Mouse (Mus musculus) hindbrain, embryonic 13.5 days (tissue): Measurements from ENCODE around the gene Wdr43. TPM values are rescaled to one million over a fixed set of nuclear protein-coding genes. Genes with fewer than 3 reads are reported as not detected.

Experiments used
- ATAC-seq: fragments of 200-750 bp; cut with Nextera tagmentation; 2 replicates; pipeline ENCODE4 v1.8.0; 2017; ENCODE audit warnings: moderate TSS enrichment; ENCODE audit not compliant: low FRiP score
- H3K27ac ChIP-seq: fragments of 300-500 bp; sonication (generic); 2 replicates; pipeline ENCODE4 v1.5.1; 2015; ENCODE audit warnings: inconsistent platforms, mild to moderate bottlenecking, moderate library complexity
- H3K27me3 ChIP-seq: fragments of 300-500 bp; sonication (generic); 2 replicates; pipeline ENCODE4 v1.6.1; 2015; ENCODE audit warnings: mild to moderate bottlenecking, inconsistent platforms
- H3K36me3 ChIP-seq: fragments of 300-500 bp; sonication (generic); 2 replicates; pipeline ENCODE4 v1.6.1; 2015; ENCODE audit warnings: mild to moderate bottlenecking, inconsistent platforms
- H3K4me1 ChIP-seq: fragments of 300-500 bp; sonication (generic); replicated peaks from 2 replicates; pipeline ENCODE4 v1.6.1; 2015; ENCODE audit warnings: inconsistent platforms
- H3K4me2 ChIP-seq: fragments of 300-500 bp; sonication (generic); 2 replicates; pipeline ENCODE4 v1.6.1; 2015; ENCODE audit warnings: inconsistent platforms, mild to moderate bottlenecking, moderate library complexity
- H3K4me3 ChIP-seq: fragments of 300-500 bp; sonication (generic); 2 replicates; pipeline ENCODE4 v1.5.1; 2015; ENCODE audit warnings: mild to moderate bottlenecking, inconsistent platforms
- H3K9ac ChIP-seq: fragments of 300-500 bp; sonication (generic); 2 replicates; pipeline ENCODE4 v1.6.1; 2015; ENCODE audit warnings: mild to moderate bottlenecking, inconsistent platforms
- H3K9me3 ChIP-seq: fragments of 300-500 bp; sonication (generic); 2 replicates; pipeline ENCODE4 v1.6.1; 2016; ENCODE audit warnings: inconsistent platforms
- WGBS: fragments of 180-500 bp; shearing (Covaris S2); methylation state at CpG from one replicate; pipeline ENCODE4 v1.1.7; 2015; 5-methylcytosine and 5-hydroxymethylcytosine counted together
- polyA plus RNA-seq: library from polyadenylated mRNA; unstranded; fragments of >200 nt; fragmentation: Nextera tagmentation; extraction: Ambion mirVana; gene quantifications from 2 replicates; pipeline ENCODE4 v1.2.1, GENCODE M21; 2015

The Wdr43 gene
- polyA plus RNA-seq, 1 experiment from 2014 or later: 52.8 TPM

GRCm38 (mm10) chr17:71669511-71669910 is 53.8 kb downstream of the Wdr43 start:
- Histone ChIP-seq H3K27ac (no peak overlapping the region), H3K4me2 (no peak overlapping the region), H3K9ac (no peak overlapping the region), H3K36me3 (no peaks in the 10 kb centered on the region), H3K4me3 (no peak overlapping the region), H3K4me1 (peaks cover 19% of the 10 kb centered on the region), H3K27me3 (no peaks in the 10 kb centered on the region), H3K9me3 (no peaks in the 10 kb centered on the region)
- 80% methylated on average over 5 of the region's 5 CpGs for WGBS
- no peak for ATAC-seq

GRCm38 (mm10) chr17:71671840-71672546 is 56.3 kb downstream of the Wdr43 start:
- H3K36me3 ChIP-seq: no peaks in the 10 kb centered on the region
- 53% methylated on average over 17 of the region's 17 CpGs for WGBS
- no peak overlapping the region for H3K4me2 ChIP-seq
- H3K9ac ChIP-seq: no peak overlapping the region
- no peak overlapping the region for H3K27ac ChIP-seq
- no peaks in the 10 kb centered on the region for H3K9me3 ChIP-seq
- H3K4me1 ChIP-seq: peaks cover 20% of the 10 kb centered on the region
- no peak overlapping the region for H3K4me3 ChIP-seq
- no peak for ATAC-seq
- no peaks in the 10 kb centered on the region for H3K27me3 ChIP-seq

- no peaks in the 10 kb centered on the region for H3K9me3 ChIP-seq
- H3K9ac ChIP-seq: peak within 1 kb of the TSS; percentile 20; the same call in 1 of the 2 replicates
- H3K27ac ChIP-seq: no peak within 1 kb of the TSS
- ATAC-seq: 0 out of 2 replicates have a peak, but pooled peaks have one; percentile 41
- 48% methylated on average over 9 of the region's 9 CpGs for WGBS
- H3K36me3 ChIP-seq: no peaks in the 10 kb centered on the region
- no peak within 1 kb of the TSS for H3K4me3 ChIP-seq
- no peaks in the 10 kb centered on the region for H3K27me3 ChIP-seq
- peaks cover 20% of the 10 kb centered on the region for H3K4me1 ChIP-seq
- no peak within 1 kb of the TSS for H3K4me2 ChIP-seq
These were observed 57.4 kb downstream of the Wdr43 start, which contains the start of gene Togaram2 for GRCm38 (mm10) chr17:71673092-71673491. Gene Togaram2 (plus strand): TSS chr17:71673261.

- no peaks in the 10 kb centered on the region for H3K9me3 ChIP-seq
- no peak overlapping the region for H3K4me2 ChIP-seq
- no peak overlapping the region for H3K27ac ChIP-seq
- WGBS: 60% methylated on average over 9 of the region's 9 CpGs
- H3K4me3 ChIP-seq: no peak overlapping the region
- ATAC-seq: no peak
- peaks cover 20% of the 10 kb centered on the region for H3K4me1 ChIP-seq
- H3K27me3 ChIP-seq: no peaks in the 10 kb centered on the region
- no peaks in the 10 kb centered on the region for H3K36me3 ChIP-seq
- H3K9ac ChIP-seq: no peak overlapping the region
These were observed 58.2 kb downstream of the Wdr43 start for GRCm38 (mm10) chr17:71673936-71674335.

GRCm38 (mm10) chr17:71674886-71675285 is 59.2 kb downstream of the Wdr43 start:
- 84% methylated on average over 18 of the region's 18 CpGs for WGBS
- Histone ChIP-seq H3K4me2 (no peak overlapping the region), H3K4me1 (peaks cover 20% of the 10 kb centered on the region), H3K9me3 (no peaks in the 10 kb centered on the region), H3K9ac (no peak overlapping the region), H3K36me3 (no peaks in the 10 kb centered on the region), H3K27ac (no peak overlapping the region), H3K27me3 (no peaks in the 10 kb centered on the region), H3K4me3 (no peak overlapping the region)
- ATAC-seq: no peak

- Histone ChIP-seq H3K36me3 (no peaks in the 10 kb centered on the region), H3K9me3 (no peaks in the 10 kb centered on the region), H3K4me3 (no peak overlapping the region), H3K4me1 (peaks cover 6% of the 10 kb centered on the region; the same call in 1 of the 2 replicates), H3K27ac (no peak overlapping the region), H3K9ac (no peak overlapping the region), H3K4me2 (no peak overlapping the region), H3K27me3 (no peaks in the 10 kb centered on the region)
- 88% methylated on average over 14 of the region's 14 CpGs for WGBS
- ATAC-seq: no peak
These were observed 66.0 kb downstream of the Wdr43 start for GRCm38 (mm10) chr17:71681666-71682065.

- H3K27ac ChIP-seq: no peak overlapping the region
- H3K4me2 ChIP-seq: no peak overlapping the region
- no peaks in the 10 kb centered on the region for H3K36me3 ChIP-seq
- peaks cover 6% of the 10 kb centered on the region; the same call in 1 of the 2 replicates for H3K4me1 ChIP-seq
- no peak for ATAC-seq
- 94% methylated on average over 4 of the region's 4 CpGs for WGBS
- no peaks in the 10 kb centered on the region for H3K27me3 ChIP-seq
- H3K9ac ChIP-seq: no peak overlapping the region
- no peak overlapping the region for H3K4me3 ChIP-seq
- H3K9me3 ChIP-seq: no peaks in the 10 kb centered on the region
These were observed 66.7 kb downstream of the Wdr43 start for GRCm38 (mm10) chr17:71682379-71682778.

GRCm38 (mm10) chr17:71683281-71683680 is 67.6 kb downstream of the Wdr43 start:
- Histone ChIP-seq H3K4me2 (no peak overlapping the region), H3K27ac (no peak overlapping the region), H3K4me3 (no peak overlapping the region), H3K27me3 (no peaks in the 10 kb centered on the region), H3K4me1 (peaks cover 6% of the 10 kb centered on the region; the same call in 1 of the 2 replicates), H3K36me3 (no peaks in the 10 kb centered on the region), H3K9me3 (no peaks in the 10 kb centered on the region), H3K9ac (no peak overlapping the region)
- WGBS: 91% methylated on average over 6 of the region's 6 CpGs
- no peak for ATAC-seq

- 48% methylated on average over 5 of the region's 5 CpGs for WGBS
- no peak overlapping the region for H3K4me2 ChIP-seq
- H3K9ac ChIP-seq: no peak overlapping the region
These were observed 68.5 kb downstream of the Wdr43 start for GRCm38 (mm10) chr17:71684103-71684608.

GRCm38 (mm10) chr17:71687436-71687835 is 71.7 kb downstream of the Wdr43 start:
- WGBS: 72% methylated on average over 9 of the region's 9 CpGs
- Histone ChIP-seq H3K27ac (no peak overlapping the region), H3K9ac (no peak overlapping the region), H3K4me1 (peaks cover 12% of the 10 kb centered on the region; the same call in 1 of the 2 replicates), H3K36me3 (no peaks in the 10 kb centered on the region), H3K4me3 (no peak overlapping the region), H3K4me2 (no peak overlapping the region), H3K9me3 (0 out of 2 replicates have a peak, but pooled peaks cover 8% of the 10 kb centered on the region), H3K27me3 (no peaks in the 10 kb centered on the region)
- no peak for ATAC-seq

More at GRCm38 (mm10) chr17:71684103-71684608, 68.5 kb downstream of the Wdr43 start:
- H3K27me3 ChIP-seq: no peaks in the 10 kb centered on the region
- 0 out of 2 replicates have a peak, but pooled peaks cover 8% of the 10 kb centered on the region for H3K9me3 ChIP-seq
- H3K4me3 ChIP-seq: no peak overlapping the region
- peaks cover 6% of the 10 kb centered on the region; the same call in 1 of the 2 replicates for H3K4me1 ChIP-seq
- ATAC-seq: no peak
- H3K36me3 ChIP-seq: no peaks in the 10 kb centered on the region
- H3K27ac ChIP-seq: no peak overlapping the region

GRCm38 (mm10) chr17:71689903-71690302 is 74.2 kb downstream of the Wdr43 start:
- no peaks in the 10 kb centered on the region for H3K27me3 ChIP-seq
- H3K4me1 ChIP-seq: peaks cover 14% of the 10 kb centered on the region
- 83% methylated on average over 5 of the region's 5 CpGs for WGBS
- no peaks in the 10 kb centered on the region for H3K36me3 ChIP-seq
- H3K27ac ChIP-seq: no peak overlapping the region
- H3K9ac ChIP-seq: no peak overlapping the region
- H3K9me3 ChIP-seq: 0 out of 2 replicates have a peak, but pooled peaks cover 8% of the 10 kb centered on the region
- no peak overlapping the region for H3K4me2 ChIP-seq
- no peak overlapping the region for H3K4me3 ChIP-seq
- ATAC-seq: no peak

- no peaks in the 10 kb centered on the region for H3K27me3 ChIP-seq
- H3K27ac ChIP-seq: no peak overlapping the region
- ATAC-seq: peak; percentile 40; the same call in 1 of the 2 replicates
- WGBS: 70% methylated on average over 11 of the region's 11 CpGs
- peaks cover 18% of the 10 kb centered on the region for H3K4me1 ChIP-seq
- H3K4me3 ChIP-seq: no peak overlapping the region
- no peak overlapping the region for H3K4me2 ChIP-seq
- H3K9ac ChIP-seq: no peak overlapping the region
- H3K9me3 ChIP-seq: 0 out of 2 replicates have a peak, but pooled peaks cover 8% of the 10 kb centered on the region
- no peaks in the 10 kb centered on the region for H3K36me3 ChIP-seq
These were observed 75.7 kb downstream of the Wdr43 start for GRCm38 (mm10) chr17:71691361-71691875.
